Mouse (Mus musculus) intestine, embryonic 15.5 days (tissue): Measurements from ENCODE around the gene Gm20388. TPM values are rescaled to one million over a fixed set of nuclear protein-coding genes. Genes with fewer than 3 reads are reported as not detected.

ENCODE experiments used
- ATAC-seq: fragments of 200-750 bp; cut with Nextera tagmentation; 2 replicates; pipeline ENCODE4 v1.8.0; 2017; ENCODE audit warnings: moderate TSS enrichment, moderate library complexity
- H3K27ac ChIP-seq: fragments of 300-500 bp; sonication (generic); 2 replicates; pipeline ENCODE4 v1.5.1; 2015; ENCODE audit warnings: mild to moderate bottlenecking, inconsistent platforms
- H3K27me3 ChIP-seq: fragments of 300-500 bp; sonication (generic); replicated peaks from 2 replicates; pipeline ENCODE4 v1.6.1; 2015; ENCODE audit warnings: inconsistent platforms
- H3K36me3 ChIP-seq: fragments of 300-500 bp; sonication (generic); 2 replicates; pipeline ENCODE4 v1.6.1; 2015; ENCODE audit warnings: inconsistent platforms
- H3K4me1 ChIP-seq: fragments of 300-500 bp; sonication (generic); replicated peaks from 2 replicates; pipeline ENCODE4 v1.6.1; 2015; ENCODE audit warnings: inconsistent platforms
- H3K4me2 ChIP-seq: fragments of 300-500 bp; sonication (generic); replicated peaks from 2 replicates; pipeline ENCODE4 v1.6.1; 2015; ENCODE audit warnings: mild to moderate bottlenecking, inconsistent platforms
- H3K4me3 ChIP-seq: fragments of 300-500 bp; sonication (generic); replicated peaks from 2 replicates; pipeline ENCODE4 v1.5.1; 2015; ENCODE audit warnings: inconsistent platforms
- H3K9ac ChIP-seq: fragments of 300-500 bp; sonication (generic); 2 replicates; pipeline ENCODE4 v1.6.1; 2015; ENCODE audit warnings: inconsistent platforms
- H3K9me3 ChIP-seq: fragments of 300-500 bp; sonication (generic); 2 replicates; pipeline ENCODE4 v1.6.1; 2016; ENCODE audit warnings: inconsistent platforms
- WGBS: fragments of 180-500 bp; shearing (Covaris S2); methylation state at CpG from one replicate; pipeline ENCODE4 v1.1.7; 2015; 5-methylcytosine and 5-hydroxymethylcytosine counted together
- polyA plus RNA-seq: library from polyadenylated mRNA; unstranded; fragments of >200 nt; fragmentation: Nextera tagmentation; extraction: Ambion mirVana; gene quantifications from 2 replicates; pipeline ENCODE4 v1.2.1, GENCODE M21; 2015

The Gm20388 gene
- polyA plus RNA-seq, 1 experiment from 2014 or later, result not detected

GRCm38 (mm10) chr8:123005328-123005727 is 3094.7 kb downstream of the Gm20388 start:
- ATAC-seq, result 0 out of 2 replicates have a peak, but pooled peaks have one; percentile 22
- Histone ChIP-seq H3K4me3 (no peak overlapping the region), H3K36me3 (no peaks in the 10 kb centered on the region), H3K9ac (no peak overlapping the region), H3K4me1 (peaks cover 14% of the 10 kb centered on the region), H3K27ac (0 out of 2 replicates have a peak overlapping the region, but pooled peaks have one; percentile 11), H3K9me3 (no peaks in the 10 kb centered on the region), H3K4me2 (no peak overlapping the region), H3K27me3 (no peaks in the 10 kb centered on the region)
- WGBS, result 58% methylated on average over 3 of the region's 3 CpGs

GRCm38 (mm10) chr8:123005805-123006204 is 3095.2 kb downstream of the Gm20388 start:
- H3K4me1 ChIP-seq, result peaks cover 14% of the 10 kb centered on the region
- no peak for ATAC-seq
- WGBS, result 65% methylated on average over 5 of the region's 5 CpGs
- no peak overlapping the region for H3K27ac ChIP-seq
- no peaks in the 10 kb centered on the region for H3K27me3 ChIP-seq
- no peak overlapping the region for H3K9ac ChIP-seq
- no peaks in the 10 kb centered on the region for H3K9me3 ChIP-seq
- no peaks in the 10 kb centered on the region for H3K36me3 ChIP-seq
- no peak overlapping the region for H3K4me2 ChIP-seq
- H3K4me3 ChIP-seq, result no peak overlapping the region

- no peak for ATAC-seq
- Histone ChIP-seq H3K4me2 (no peak overlapping the region), H3K27me3 (no peaks in the 10 kb centered on the region), H3K9ac (no peak overlapping the region), H3K9me3 (no peaks in the 10 kb centered on the region), H3K27ac (no peak overlapping the region), H3K4me3 (no peak overlapping the region), H3K4me1 (peaks cover 10% of the 10 kb centered on the region), H3K36me3 (no peaks in the 10 kb centered on the region)
These were observed 3100.7 kb downstream of the Gm20388 start for GRCm38 (mm10) chr8:123011321-123011720.

- no peaks in the 10 kb centered on the region for H3K27me3 ChIP-seq
- H3K36me3 ChIP-seq, result no peaks in the 10 kb centered on the region
- ATAC-seq, result no peak
- WGBS, result 73% methylated on average over 7 of the region's 7 CpGs
- no peaks in the 10 kb centered on the region for H3K9me3 ChIP-seq
- H3K27ac ChIP-seq, result no peak overlapping the region
- no peak overlapping the region for H3K9ac ChIP-seq
- no peak overlapping the region for H3K4me2 ChIP-seq
- H3K4me3 ChIP-seq, result no peak overlapping the region
- peaks cover 33% of the 10 kb centered on the region for H3K4me1 ChIP-seq
These were observed 3103.8 kb downstream of the Gm20388 start for GRCm38 (mm10) chr8:123014429-123014828.

- Histone ChIP-seq H3K4me2 (no peak overlapping the region), H3K4me1 (peaks cover 34% of the 10 kb centered on the region), H3K9ac (no peak overlapping the region), H3K27me3 (no peaks in the 10 kb centered on the region), H3K4me3 (no peak overlapping the region), H3K9me3 (no peaks in the 10 kb centered on the region), H3K27ac (no peak overlapping the region), H3K36me3 (no peaks in the 10 kb centered on the region)
- 59% methylated on average over 3 of the region's 3 CpGs for WGBS
- no peak for ATAC-seq
These were observed 3104.4 kb downstream of the Gm20388 start for GRCm38 (mm10) chr8:123015074-123015473.

GRCm38 (mm10) chr8:123017143-123017542 is 3106.5 kb downstream of the Gm20388 start:
- Histone ChIP-seq H3K4me3 (no peak overlapping the region), H3K9ac (no peak overlapping the region), H3K4me1 (peaks cover 47% of the 10 kb centered on the region), H3K36me3 (no peaks in the 10 kb centered on the region), H3K4me2 (no peak overlapping the region), H3K27me3 (no peaks in the 10 kb centered on the region), H3K9me3 (no peaks in the 10 kb centered on the region), H3K27ac (peak overlapping the region; percentile 51; the same call in 1 of the 2 replicates)
- 57% methylated on average over 4 of the region's 4 CpGs for WGBS
- ATAC-seq, result peak; percentile 30

GRCm38 (mm10) chr8:123018484-123019164 is 3108.0 kb downstream of the Gm20388 start:
- WGBS, result 58% methylated on average over 4 of the region's 4 CpGs
- Histone ChIP-seq H3K4me1 (peaks cover 47% of the 10 kb centered on the region), H3K36me3 (no peaks in the 10 kb centered on the region), H3K4me3 (no peak overlapping the region), H3K9me3 (no peaks in the 10 kb centered on the region), H3K9ac (no peak overlapping the region), H3K27me3 (no peaks in the 10 kb centered on the region), H3K27ac (peak overlapping the region; percentile 51; the same call in 1 of the 2 replicates), H3K4me2 (no peak overlapping the region)
- no peak for ATAC-seq

- Histone ChIP-seq H3K9me3 (no peaks in the 10 kb centered on the region), H3K36me3 (no peaks in the 10 kb centered on the region), H3K27ac (no peak overlapping the region), H3K27me3 (no peaks in the 10 kb centered on the region), H3K4me2 (no peak overlapping the region), H3K9ac (no peak overlapping the region), H3K4me1 (peaks cover 45% of the 10 kb centered on the region), H3K4me3 (no peak overlapping the region)
- 58% methylated on average over 2 of the region's 2 CpGs for WGBS
- ATAC-seq, result no peak
These were observed 3109.4 kb downstream of the Gm20388 start for GRCm38 (mm10) chr8:123020084-123020483.

GRCm38 (mm10) chr8:123020859-123021258 is 3110.2 kb downstream of the Gm20388 start:
- Histone ChIP-seq H3K27me3 (no peaks in the 10 kb centered on the region), H3K4me2 (no peak overlapping the region), H3K4me1 (peaks cover 41% of the 10 kb centered on the region)

GRCm38 (mm10) chr8:123021259-123021658 is 3110.6 kb downstream of the Gm20388 start:
- no peaks in the 10 kb centered on the region for H3K9me3 ChIP-seq
- no peak overlapping the region for H3K9ac ChIP-seq
- no peak overlapping the region for H3K4me3 ChIP-seq
- H3K4me2 ChIP-seq, result no peak overlapping the region
- peak overlapping the region; percentile 37; the same call in 1 of the 2 replicates for H3K27ac ChIP-seq
- H3K4me1 ChIP-seq, result peaks cover 39% of the 10 kb centered on the region
- H3K27me3 ChIP-seq, result no peaks in the 10 kb centered on the region
- peak; percentile 77 for ATAC-seq
- no peaks in the 10 kb centered on the region for H3K36me3 ChIP-seq
- WGBS, result 49% methylated on average over 1 of the region's 1 CpGs

More at GRCm38 (mm10) chr8:123020859-123021258, 3110.2 kb downstream of the Gm20388 start:
- H3K36me3 ChIP-seq, result no peaks in the 10 kb centered on the region
- 77% methylated on average over 2 of the region's 2 CpGs for WGBS
- H3K27ac ChIP-seq, result 0 out of 2 replicates have a peak overlapping the region, but pooled peaks have one; percentile 14
- no peak overlapping the region for H3K4me3 ChIP-seq
- H3K9me3 ChIP-seq, result no peaks in the 10 kb centered on the region
- ATAC-seq, result no peak
- H3K9ac ChIP-seq, result no peak overlapping the region

GRCm38 (mm10) chr8:123022727-123023126 is 3112.1 kb downstream of the Gm20388 start:
- no peak for ATAC-seq

GRCm38 (mm10) chr8:123024226-123024625 is 3113.6 kb downstream of the Gm20388 start:
- Histone ChIP-seq H3K4me3 (no peak overlapping the region), H3K27me3 (no peaks in the 10 kb centered on the region), H3K27ac (no peak overlapping the region), H3K9ac (no peak overlapping the region), H3K4me1 (peaks cover 21% of the 10 kb centered on the region), H3K9me3 (no peaks in the 10 kb centered on the region), H3K4me2 (no peak overlapping the region), H3K36me3 (no peaks in the 10 kb centered on the region)
- 92% methylated on average over 2 of the region's 2 CpGs for WGBS
- no peak for ATAC-seq

More at GRCm38 (mm10) chr8:123022727-123023126, 3112.1 kb downstream of the Gm20388 start:
- no peak overlapping the region for H3K9ac ChIP-seq
- peaks cover 32% of the 10 kb centered on the region for H3K4me1 ChIP-seq
- no peak overlapping the region for H3K27ac ChIP-seq
- 78% methylated on average over 3 of the region's 3 CpGs for whole genome bisulfite sequencing
- no peaks in the 10 kb centered on the region for H3K36me3 ChIP-seq
- no peaks in the 10 kb centered on the region for H3K27me3 ChIP-seq
- H3K4me3 ChIP-seq, result no peak overlapping the region
- no peak overlapping the region for H3K4me2 ChIP-seq
- H3K9me3 ChIP-seq, result no peaks in the 10 kb centered on the region

GRCm38 (mm10) chr8:123025951-123026351 is 3115.3 kb downstream of the Gm20388 start:
- Histone ChIP-seq H3K4me1 (peaks cover 14% of the 10 kb centered on the region), H3K9ac (no peak overlapping the region), H3K9me3 (no peaks in the 10 kb centered on the region), H3K27ac (no peak overlapping the region), H3K36me3 (no peaks in the 10 kb centered on the region), H3K27me3 (no peaks in the 10 kb centered on the region), H3K4me2 (no peak overlapping the region), H3K4me3 (no peak overlapping the region)
- 77% methylated on average over 3 of the region's 3 CpGs for WGBS
- no peak for ATAC-seq
